Mouse (Mus musculus) intestine, embryonic 16.5 days (tissue): ENCODE results near the gene Tmem132b. TPM values are rescaled to one million over a fixed set of nuclear protein-coding genes. Genes with fewer than 3 reads are reported as not detected.

Experiments
- ATAC-seq: fragments of 200-750 bp; cut with Nextera tagmentation; 2 replicates; pipeline ENCODE4 v1.8.0; 2017; ENCODE audit warnings: moderate TSS enrichment, moderate library complexity
- H3K27ac ChIP-seq: fragments of 300-500 bp; sonication (generic); 2 replicates; pipeline ENCODE4 v1.5.1; 2014; ENCODE audit warnings: mild to moderate bottlenecking, low read length
- H3K27me3 ChIP-seq: fragments of 300-500 bp; sonication (generic); replicated peaks from 2 replicates; pipeline ENCODE4 v1.6.1; 2014; ENCODE audit warnings: low read length, control low read depth, mixed read lengths; ENCODE audit not compliant: control insufficient read depth, insufficient read depth
- H3K36me3 ChIP-seq: fragments of 300-500 bp; sonication (generic); 2 replicates; pipeline ENCODE4 v1.6.1; 2014; ENCODE audit warnings: low read length, control low read depth; ENCODE audit not compliant: control insufficient read depth, insufficient read depth
- H3K4me1 ChIP-seq: fragments of 300-500 bp; sonication (generic); 2 replicates; pipeline ENCODE4 v1.6.1; 2014; ENCODE audit warnings: low read length, control low read depth, mixed read lengths; ENCODE audit not compliant: control insufficient read depth, insufficient read depth
- H3K4me2 ChIP-seq: fragments of 300-500 bp; sonication (generic); 2 replicates; pipeline ENCODE4 v1.6.1; 2014; ENCODE audit warnings: low read depth, low read length, control low read depth
- H3K4me3 ChIP-seq: fragments of 300-500 bp; sonication (generic); 2 replicates; pipeline ENCODE4 v1.5.1; 2014; ENCODE audit warnings: mild to moderate bottlenecking, low read length
- H3K9ac ChIP-seq: fragments of 300-500 bp; sonication (generic); 2 replicates; pipeline ENCODE4 v1.6.1; 2014; ENCODE audit warnings: low read depth, low read length
- H3K9me3 ChIP-seq: fragments of 300-500 bp; sonication (generic); 2 replicates; pipeline ENCODE4 v1.6.1; 2016; ENCODE audit warnings: low read length, control low read depth; ENCODE audit not compliant: control insufficient read depth
- WGBS: fragments of 180-500 bp; shearing (Covaris S2); extraction: QIAGEN DNeasy Blood & Tissue Kit; methylation state at CpG from one replicate; pipeline ENCODE4 v1.1.7; 2014; 5-methylcytosine and 5-hydroxymethylcytosine counted together
- polyA plus RNA-seq: library from polyadenylated mRNA; unstranded; fragments of >200 nt; fragmentation: Nextera tagmentation; extraction: Ambion mirVana; gene quantifications from 2 replicates; pipeline ENCODE4 v1.2.1, GENCODE M21; 2015

Tmem132b gene
- polyA plus RNA-seq, 1 experiment from 2014 or later, result 0.11 TPM

DNA sequence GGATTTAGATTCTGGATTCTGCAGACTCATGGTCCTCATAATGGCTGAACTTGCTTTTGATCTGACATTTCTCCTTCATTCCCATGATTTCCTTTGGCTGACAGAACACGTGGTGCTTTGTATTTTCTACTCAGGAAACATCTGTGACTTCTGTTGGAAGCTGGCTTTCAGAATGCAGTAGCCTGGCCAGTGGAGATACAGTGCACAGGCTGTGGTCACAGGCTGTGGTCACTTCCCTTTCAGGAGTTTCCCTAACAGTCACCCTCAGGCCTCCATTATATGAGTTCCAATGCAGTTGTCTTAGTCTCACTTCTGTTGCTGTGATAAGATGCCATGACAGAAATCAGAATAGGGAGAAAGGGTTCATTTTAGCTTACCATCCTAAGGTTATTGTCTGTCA, 262.7 kb downstream of the Tmem132b start:
- no peaks in the 10 kb centered on the region for H3K4me1 ChIP-seq
- no peaks in the 10 kb centered on the region for H3K9me3 ChIP-seq
- no peaks in the 10 kb centered on the region for H3K27me3 ChIP-seq
- H3K27ac ChIP-seq, result no peak overlapping the region
- 39% methylated on average over 1 of the region's 1 CpGs for WGBS
- H3K36me3 ChIP-seq, result no peaks in the 10 kb centered on the region
- ATAC-seq, result no peak
- H3K9ac ChIP-seq, result no peak overlapping the region
- H3K4me2 ChIP-seq, result no peak overlapping the region
- no peak overlapping the region for H3K4me3 ChIP-seq

DNA sequence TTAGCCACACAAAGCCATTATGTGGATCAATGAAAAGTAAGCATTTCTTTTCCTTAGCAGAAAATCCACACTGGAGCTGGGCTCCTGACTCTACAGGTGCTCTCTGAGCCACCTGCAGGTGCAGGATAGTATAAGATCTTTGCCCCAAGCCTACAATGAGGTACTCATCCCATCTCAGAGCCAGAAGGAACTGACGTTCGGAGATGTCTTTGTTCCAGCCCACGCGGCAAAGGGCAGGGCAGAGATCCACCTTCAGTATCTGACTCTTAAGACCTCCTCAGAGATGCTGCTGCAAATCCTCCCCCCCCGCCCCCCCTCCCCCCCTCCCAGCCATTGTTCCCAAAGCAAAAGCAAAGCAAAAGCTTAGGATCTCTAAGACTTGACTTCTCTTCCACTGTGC, 268.0 kb downstream of the Tmem132b start:
- Histone ChIP-seq H3K36me3 (no peaks in the 10 kb centered on the region), H3K27ac (no peak overlapping the region), H3K4me2 (no peak overlapping the region), H3K27me3 (no peaks in the 10 kb centered on the region), H3K9ac (no peak overlapping the region), H3K4me3 (no peak overlapping the region), H3K4me1 (no peaks in the 10 kb centered on the region), H3K9me3 (no peaks in the 10 kb centered on the region)
- 45% methylated on average over 5 of the region's 5 CpGs for WGBS
- no peak for ATAC-seq

DNA sequence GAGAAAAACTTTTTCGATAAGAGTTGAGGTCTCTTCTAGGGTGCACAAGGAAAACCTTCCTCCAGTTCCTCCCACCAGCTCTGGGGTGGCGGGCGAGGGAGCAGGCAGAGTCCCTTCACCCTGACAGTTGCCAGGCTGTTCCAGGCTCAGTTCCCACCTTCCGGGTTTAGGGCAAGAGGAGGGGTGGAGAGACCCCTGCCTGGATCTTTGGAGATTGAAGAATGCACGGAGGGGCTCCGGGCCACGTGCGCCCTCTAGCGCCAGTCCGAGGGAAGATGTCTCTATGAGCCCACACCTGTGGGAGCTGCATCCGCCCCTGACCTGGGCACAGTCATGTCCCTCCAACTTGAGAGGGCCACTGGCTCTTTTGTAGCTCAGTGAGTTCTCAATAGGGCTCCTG, 268.5 kb downstream of the Tmem132b start:
- 11% methylated on average over 11 of the region's 11 CpGs for WGBS
- no peaks in the 10 kb centered on the region for H3K36me3 ChIP-seq
- no peaks in the 10 kb centered on the region for H3K27me3 ChIP-seq
- H3K9ac ChIP-seq, result no peak overlapping the region
- H3K4me3 ChIP-seq, result no peak overlapping the region
- no peaks in the 10 kb centered on the region for H3K4me1 ChIP-seq
- H3K4me2 ChIP-seq, result no peak overlapping the region
- no peak for ATAC-seq
- no peak overlapping the region for H3K27ac ChIP-seq
- no peaks in the 10 kb centered on the region for H3K9me3 ChIP-seq

DNA sequence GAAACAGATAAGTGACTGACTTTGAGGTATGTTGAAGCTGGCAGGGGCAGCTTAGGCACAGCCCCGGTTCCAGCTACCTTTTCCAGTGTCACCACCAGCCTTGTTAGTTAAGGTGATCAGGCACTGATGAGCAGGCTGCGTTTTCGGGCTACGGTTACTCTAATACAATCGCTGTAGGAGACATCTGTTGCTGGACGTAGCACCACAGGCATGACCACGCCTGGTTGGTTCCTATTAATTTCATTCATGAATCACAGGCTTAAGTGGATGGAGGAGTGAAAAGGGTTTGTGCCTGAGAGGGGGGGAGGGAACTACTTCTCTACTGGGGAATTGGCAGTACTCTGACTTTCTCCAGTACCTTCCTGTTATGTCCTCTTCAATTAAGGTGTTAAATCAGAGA, 271.2 kb downstream of the Tmem132b start:
- H3K9ac ChIP-seq, result no peak overlapping the region
- ATAC-seq, result no peak
- no peak overlapping the region for H3K4me2 ChIP-seq
- no peaks in the 10 kb centered on the region; the same call in 1 of the 2 replicates for H3K9me3 ChIP-seq
- H3K27ac ChIP-seq, result no peak overlapping the region
- H3K36me3 ChIP-seq, result no peaks in the 10 kb centered on the region
- WGBS, result 81% methylated on average over 7 of the region's 7 CpGs
- H3K4me3 ChIP-seq, result no peak overlapping the region
- no peaks in the 10 kb centered on the region for H3K27me3 ChIP-seq
- H3K4me1 ChIP-seq, result no peaks in the 10 kb centered on the region

DNA sequence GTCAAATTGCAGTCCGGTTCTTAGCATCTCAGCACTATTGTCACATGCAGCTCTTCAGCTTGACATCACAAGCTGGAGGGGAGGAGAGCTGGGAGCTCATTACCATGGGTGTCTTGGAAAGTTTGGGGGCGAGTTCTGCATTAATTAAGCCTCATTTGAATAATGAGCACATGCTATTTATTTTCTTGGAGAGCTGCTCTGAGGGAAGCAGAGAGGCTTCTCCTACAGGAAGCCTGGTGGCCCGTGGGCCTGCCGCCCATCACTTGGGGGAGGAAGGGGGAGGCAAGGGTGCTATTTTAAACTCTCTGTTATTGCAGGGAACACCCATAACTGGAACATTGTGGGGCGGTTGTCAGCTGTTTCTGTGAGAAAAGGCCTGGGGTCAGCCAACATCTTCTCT, 273.8 kb downstream of the Tmem132b start:
- 61% methylated on average over 5 of the region's 5 CpGs for WGBS
- Histone ChIP-seq H3K4me3 (no peak overlapping the region), H3K4me2 (no peak overlapping the region), H3K27ac (no peak overlapping the region), H3K27me3 (no peaks in the 10 kb centered on the region), H3K36me3 (no peaks in the 10 kb centered on the region), H3K9me3 (no peaks in the 10 kb centered on the region; the same call in 1 of the 2 replicates), H3K9ac (no peak overlapping the region), H3K4me1 (no peaks in the 10 kb centered on the region)
- no peak for ATAC-seq

DNA sequence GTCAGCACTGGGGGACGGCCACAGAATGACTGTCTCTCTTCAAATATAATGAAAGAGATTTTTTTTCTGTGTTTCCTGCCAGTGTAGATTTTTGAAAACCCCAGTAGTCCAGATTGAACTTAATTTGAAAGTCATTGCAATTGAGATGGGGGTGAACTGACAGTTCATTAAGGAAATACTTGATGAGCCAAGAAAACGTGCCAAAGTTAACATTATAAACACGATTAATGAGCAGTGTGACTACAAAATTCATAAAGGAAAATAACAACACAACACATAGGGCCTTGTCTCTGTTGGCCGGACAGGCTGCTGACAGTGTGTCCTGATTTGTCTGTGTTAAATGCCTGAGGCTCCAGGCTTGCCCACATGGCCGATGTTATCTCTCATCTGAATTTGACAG, 276.3 kb downstream of the Tmem132b start:
- H3K4me2 ChIP-seq, result no peak overlapping the region
- H3K4me3 ChIP-seq, result no peak overlapping the region
- no peaks in the 10 kb centered on the region for H3K36me3 ChIP-seq
- ATAC-seq, result no peak
- H3K4me1 ChIP-seq, result no peaks in the 10 kb centered on the region
- 84% methylated on average over 5 of the region's 5 CpGs for WGBS
- H3K9me3 ChIP-seq, result no peaks in the 10 kb centered on the region; the same call in 1 of the 2 replicates
- H3K27me3 ChIP-seq, result no peaks in the 10 kb centered on the region
- no peak overlapping the region for H3K9ac ChIP-seq
- H3K27ac ChIP-seq, result no peak overlapping the region

DNA sequence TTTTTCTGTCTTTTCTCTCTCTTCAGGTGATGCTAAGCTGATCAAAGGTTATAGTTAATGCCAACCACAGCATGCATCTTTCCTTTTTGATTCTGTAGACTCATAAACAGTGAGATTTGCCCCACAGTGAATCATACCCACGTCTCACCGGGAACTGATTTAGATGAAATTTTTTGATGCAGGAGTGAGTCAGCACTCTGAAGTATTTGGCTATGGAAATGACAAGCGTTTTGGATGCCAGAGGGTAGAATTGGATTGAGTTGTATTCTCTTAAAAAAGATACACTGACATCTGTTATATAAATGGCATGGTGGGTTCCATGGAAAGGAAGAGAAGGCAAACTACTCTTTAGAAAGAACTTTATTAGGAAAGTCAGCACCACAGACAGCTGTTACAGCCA, 297.8 kb downstream of the Tmem132b start:
- Histone ChIP-seq H3K36me3 (no peaks in the 10 kb centered on the region), H3K27ac (no peak overlapping the region), H3K4me1 (no peaks in the 10 kb centered on the region), H3K9me3 (no peaks in the 10 kb centered on the region), H3K27me3 (no peaks in the 10 kb centered on the region), H3K4me3 (no peak overlapping the region), H3K9ac (no peak overlapping the region), H3K4me2 (no peak overlapping the region)
- no peak for ATAC-seq
- 78% methylated on average over 3 of the region's 3 CpGs for WGBS

DNA sequence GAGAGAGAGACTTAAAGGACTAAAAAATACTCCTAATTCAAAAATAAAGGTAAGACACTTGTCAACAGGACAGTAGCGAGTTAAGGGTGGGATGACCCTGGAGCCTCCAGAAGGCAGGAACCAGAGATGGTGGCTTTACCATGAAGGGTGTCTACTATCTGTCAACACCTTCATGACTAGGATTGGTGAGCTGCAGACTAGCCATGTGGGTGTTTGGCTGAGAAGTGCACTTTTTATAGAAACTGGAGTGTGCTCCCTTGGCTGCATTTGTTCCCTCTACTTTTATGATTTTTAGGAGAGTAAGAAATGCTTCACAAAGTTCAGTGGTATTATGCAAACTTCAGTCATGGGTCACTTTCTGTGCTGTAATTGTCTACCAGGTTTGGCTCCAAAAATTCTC, 304.3 kb downstream of the Tmem132b start:
- Histone ChIP-seq H3K27ac (no peak overlapping the region), H3K4me3 (no peak overlapping the region), H3K9me3 (no peaks in the 10 kb centered on the region), H3K9ac (no peak overlapping the region), H3K36me3 (no peaks in the 10 kb centered on the region), H3K4me1 (no peaks in the 10 kb centered on the region), H3K4me2 (no peak overlapping the region), H3K27me3 (no peaks in the 10 kb centered on the region)
- no peak for ATAC-seq
- WGBS, result 88% methylated on average over 1 of the region's 1 CpGs

DNA sequence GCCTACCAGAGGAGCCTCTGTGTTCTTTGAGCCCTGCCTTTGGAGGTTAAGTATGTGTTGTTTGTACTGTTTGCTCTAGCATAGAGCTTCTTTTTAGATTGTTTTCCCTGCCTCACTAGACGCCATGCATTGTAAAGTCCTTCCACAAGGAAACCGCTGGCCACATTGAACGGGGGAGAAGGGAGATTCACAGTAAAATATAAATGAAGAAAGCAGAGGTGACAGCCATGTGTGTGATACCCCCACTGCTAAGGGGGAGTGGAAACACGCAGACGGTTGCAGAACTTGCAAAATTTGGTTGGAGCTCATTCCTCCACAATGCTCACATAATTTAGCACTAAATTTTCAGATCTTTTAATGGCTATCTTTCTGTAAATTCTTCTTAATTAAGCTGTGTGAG, 305.2 kb downstream of the Tmem132b start:
- ATAC-seq, result no peak
- Histone ChIP-seq H3K9ac (no peak overlapping the region), H3K4me2 (no peak overlapping the region), H3K27ac (no peak overlapping the region), H3K4me1 (no peaks in the 10 kb centered on the region), H3K27me3 (no peaks in the 10 kb centered on the region), H3K36me3 (no peaks in the 10 kb centered on the region), H3K9me3 (no peaks in the 10 kb centered on the region), H3K4me3 (no peak overlapping the region)
- 80% methylated on average over 5 of the region's 5 CpGs for WGBS
